Mouse (Mus musculus) midbrain, postnatal 0 days (tissue): ENCODE data around the gene Focad. TPM values are rescaled to one million over a fixed set of nuclear protein-coding genes. Genes with fewer than 3 reads are reported as not detected.

Experiments
- ATAC-seq: fragments of 200-750 bp; cut with Nextera tagmentation; 2 replicates; pipeline ENCODE4 v1.8.0; 2017; ENCODE audit warnings: moderate number of reproducible peaks, mild to moderate bottlenecking, moderate TSS enrichment, moderate library complexity; ENCODE audit not compliant: low FRiP score
- DNase-seq: peaks from one replicate; pipeline ENCODE4 v3.0.0-alpha.2; 2015; ENCODE audit warnings: low spot score
- H3K27ac ChIP-seq: fragments of 300-500 bp; sonication (generic); 2 replicates; pipeline ENCODE4 v1.5.1; 2014; ENCODE audit warnings: low read depth, mild to moderate bottlenecking, low read length, mixed read lengths
- H3K27me3 ChIP-seq: fragments of 300-500 bp; sonication (generic); 2 replicates; pipeline ENCODE4 v1.6.1; 2014; ENCODE audit warnings: low read length, control low read depth, mixed read lengths; ENCODE audit not compliant: insufficient read depth
- H3K36me3 ChIP-seq: fragments of 300-500 bp; sonication (generic); 2 replicates; pipeline ENCODE4 v1.6.1; 2014; ENCODE audit warnings: low read length, control low read depth, mixed read lengths; ENCODE audit not compliant: insufficient read depth
- H3K4me1 ChIP-seq: fragments of 300-500 bp; sonication (generic); 2 replicates; pipeline ENCODE4 v1.6.1; 2014; ENCODE audit warnings: mild to moderate bottlenecking, control low read depth, antibody characterized with exemption, low read length, mixed read lengths; ENCODE audit not compliant: insufficient read depth
- H3K4me2 ChIP-seq: fragments of 300-500 bp; sonication (generic); 2 replicates; pipeline ENCODE4 v1.6.1; 2014; ENCODE audit warnings: low read depth, mild to moderate bottlenecking, low read length, mixed read lengths; ENCODE audit not compliant: poor library complexity, severe bottlenecking
- H3K4me3 ChIP-seq: fragments of 300-500 bp; sonication (generic); 2 replicates; pipeline ENCODE4 v1.5.1; 2014; ENCODE audit warnings: low read depth, mild to moderate bottlenecking, low read length, moderate library complexity
- H3K9ac ChIP-seq: fragments of 300-500 bp; sonication (generic); replicated peaks from 2 replicates; pipeline ENCODE4 v1.6.1; 2014; ENCODE audit warnings: mild to moderate bottlenecking, low read length, moderate library complexity, mixed read lengths; ENCODE audit not compliant: poor library complexity, severe bottlenecking
- H3K9me3 ChIP-seq: fragments of 300-500 bp; sonication (generic); 2 replicates; pipeline ENCODE4 v1.6.1; 2016; ENCODE audit warnings: low read length, control low read depth
- CTCF ChIP-seq: IDR thresholded peaks from 2 replicates; pipeline ENCODE4 v1.5.1; 2016; ENCODE audit warnings: antibody characterized with exemption, mild to moderate bottlenecking
- WGBS: fragments of 180-500 bp; shearing (Covaris S2); extraction: QIAGEN DNeasy Blood & Tissue Kit; methylation state at CpG from one replicate; pipeline ENCODE4 v1.1.7; 2014; 5-methylcytosine and 5-hydroxymethylcytosine counted together
- polyA plus RNA-seq: library from polyadenylated mRNA; unstranded; fragments of >200 nt; fragmentation: Nextera tagmentation; extraction: Ambion mirVana; gene quantifications from 2 replicates; pipeline ENCODE4 v1.2.1, GENCODE M21; 2015
- total RNA-seq: library from RNA; depleted of rRNA; stranded (reverse); fragments of >200 nt; gene quantifications from 2 replicates; pipeline ENCODE4 v1.2.3, GENCODE M21; 2014

The Focad gene
- total and polyA plus RNA-seq, 2 experiments from 2014 or later, result 9.0 to 36.9 TPM

DNA sequence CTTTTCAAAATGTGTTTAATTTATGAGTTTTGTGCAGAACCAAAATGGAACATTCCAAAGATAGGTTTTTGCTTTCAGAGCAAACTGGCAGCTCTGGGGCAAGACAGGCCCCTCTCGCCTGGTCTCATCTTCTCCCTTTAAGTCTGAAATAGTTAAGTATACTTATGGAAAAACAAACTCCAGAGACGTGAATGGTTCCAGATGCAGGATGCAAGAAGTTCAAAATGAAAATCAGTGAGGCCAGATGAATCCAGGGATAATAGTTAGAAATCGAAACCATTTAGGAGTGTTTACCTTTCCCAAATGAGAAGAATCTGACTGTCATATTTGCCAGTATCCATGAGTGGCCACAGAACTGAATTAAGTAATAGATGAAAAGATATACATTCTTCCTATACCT, 342.7 kb downstream of the Focad start:
- ATAC-seq (no peak), DNase-seq (no peak)
- Histone ChIP-seq H3K4me2 (no peak overlapping the region), H3K9me3 (no peaks in the 10 kb centered on the region), H3K4me3 (no peak overlapping the region), H3K36me3 (no peaks in the 10 kb centered on the region), H3K9ac (no peak overlapping the region), H3K27me3 (no peaks in the 10 kb centered on the region), H3K4me1 (peaks cover 6% of the 10 kb centered on the region; the same call in 1 of the 2 replicates), H3K27ac (no peak overlapping the region)
- TF ChIP-seq CTCF, result no peak
- 85% methylated on average over 3 of the region's 3 CpGs for WGBS

DNA sequence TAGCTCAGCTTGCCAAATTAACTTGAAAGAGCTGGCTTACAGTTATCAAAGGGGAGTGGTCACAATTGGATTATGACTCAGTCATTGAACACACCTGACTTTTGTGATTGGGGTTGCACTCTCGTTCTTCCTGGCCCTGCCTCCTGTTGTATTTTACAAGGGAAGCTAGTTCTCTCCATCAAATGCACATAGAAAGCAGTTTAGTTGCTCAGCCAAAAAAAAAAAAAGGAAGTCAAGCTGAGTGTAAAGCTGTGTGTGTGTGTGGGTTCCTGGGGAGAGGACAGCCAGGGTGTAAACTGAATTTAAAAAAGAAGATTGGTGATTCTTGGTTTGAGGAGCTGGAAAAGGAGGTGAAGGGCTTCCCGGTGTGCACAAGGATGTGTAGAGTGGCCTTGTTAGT, 343.5 kb downstream of the Focad start:
- Histone ChIP-seq H3K4me2 (peak overlapping the region; percentile 66; the same call in 1 of the 2 replicates), H3K9ac (no peak overlapping the region), H3K27ac (no peak overlapping the region), H3K36me3 (no peaks in the 10 kb centered on the region), H3K4me3 (no peak overlapping the region), H3K9me3 (no peaks in the 10 kb centered on the region), H3K27me3 (no peaks in the 10 kb centered on the region), H3K4me1 (peaks cover 6% of the 10 kb centered on the region; the same call in 1 of the 2 replicates)
- 49% methylated on average over 2 of the region's 2 CpGs for WGBS
- no peak for ATAC-seq
- TF ChIP-seq CTCF, result no peak
- DNase-seq, result no peak

- Histone ChIP-seq H3K4me2 (peak within 1 kb of the TSS; percentile 66), H3K27me3 (no peaks in the 10 kb centered on the region), H3K4me3 (peak within 1 kb of the TSS; percentile 40), H3K9ac (peak within 1 kb of the TSS; percentile 50; the same call in 1 of the 2 replicates), H3K27ac (no peak within 1 kb of the TSS), H3K4me1 (peaks cover 6% of the 10 kb centered on the region; the same call in 1 of the 2 replicates), H3K36me3 (no peaks in the 10 kb centered on the region), H3K9me3 (no peaks in the 10 kb centered on the region)
- no peak for TF ChIP-seq CTCF
- ATAC-seq (peak; percentile 74; the same call in 1 of the 2 replicates), DNase-seq (peak; percentile 49)
- 3% methylated on average over 14 of the region's 14 CpGs for WGBS
These were observed 344.0 kb downstream of the Focad start, which contains the start of gene Hacd4 for GRCm38 (mm10) chr4:88438326-88438989. Gene Hacd4, minus strand, starts transcription at chr4:88438928.

DNA sequence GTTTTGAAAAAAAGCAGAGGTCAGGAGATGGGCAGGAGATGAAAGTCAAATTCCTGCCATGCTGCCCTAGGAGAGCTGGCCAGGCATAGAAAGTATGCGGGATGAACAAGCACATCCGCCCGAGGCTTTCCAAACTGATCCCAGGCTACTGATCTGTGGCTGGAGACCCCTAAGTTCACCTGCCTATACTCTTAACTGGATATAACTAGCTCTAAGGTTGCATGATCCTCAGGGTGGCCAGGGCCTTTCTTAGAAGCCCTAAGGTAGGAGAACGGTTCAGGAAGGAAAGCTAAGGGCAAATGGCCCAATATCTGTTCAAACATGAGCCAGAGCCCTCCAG, 344.5 kb downstream of the Focad start:
- peak overlapping the region; percentile 40 for H3K4me3 ChIP-seq
- H3K36me3 ChIP-seq, result no peaks in the 10 kb centered on the region
- TF ChIP-seq CTCF, result no peak
- H3K9ac ChIP-seq, result peak overlapping the region; percentile 50; the same call in 1 of the 2 replicates
- ATAC-seq (no peak), DNase-seq (no peak)
- no peaks in the 10 kb centered on the region for H3K27me3 ChIP-seq
- H3K27ac ChIP-seq, result no peak overlapping the region
- H3K4me2 ChIP-seq, result peak overlapping the region; percentile 66
- H3K9me3 ChIP-seq, result no peaks in the 10 kb centered on the region
- 27% methylated on average over 4 of the region's 4 CpGs for WGBS
- peaks cover 6% of the 10 kb centered on the region; the same call in 1 of the 2 replicates for H3K4me1 ChIP-seq

DNA sequence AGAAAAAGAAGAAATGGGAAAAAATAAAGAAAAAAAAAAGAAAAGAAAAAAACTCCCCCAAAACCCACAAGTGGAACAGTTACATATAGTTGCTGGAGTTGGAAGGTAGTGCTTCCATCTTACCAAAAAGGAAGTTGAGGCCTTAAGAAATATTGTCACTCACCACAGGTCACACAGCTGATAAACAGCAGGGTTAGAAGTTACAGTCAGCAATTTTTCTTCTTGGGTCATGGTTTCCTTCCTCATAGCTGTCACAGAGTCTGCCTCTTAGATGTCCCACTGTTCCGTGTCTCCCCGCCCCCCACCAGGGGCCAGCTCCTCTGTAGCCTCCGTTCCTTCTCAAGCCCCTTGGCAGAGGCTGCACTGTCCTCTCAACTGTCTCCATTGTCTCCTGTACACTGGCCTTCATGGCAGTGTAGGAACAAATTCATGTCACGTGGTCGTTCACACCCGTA, 345.3 kb downstream of the Focad start:
- 78% methylated on average over 6 of the region's 6 CpGs for WGBS
- Histone ChIP-seq H3K9ac (no peak overlapping the region), H3K36me3 (no peaks in the 10 kb centered on the region), H3K9me3 (no peaks in the 10 kb centered on the region), H3K4me2 (no peak overlapping the region), H3K27ac (no peak overlapping the region), H3K4me3 (no peak overlapping the region), H3K27me3 (no peaks in the 10 kb centered on the region), H3K4me1 (peaks cover 6% of the 10 kb centered on the region; the same call in 1 of the 2 replicates)
- no peak for TF ChIP-seq CTCF
- ATAC-seq, result no peak; the same call in 1 of the 2 replicates
- DNase-seq, result no peak

DNA sequence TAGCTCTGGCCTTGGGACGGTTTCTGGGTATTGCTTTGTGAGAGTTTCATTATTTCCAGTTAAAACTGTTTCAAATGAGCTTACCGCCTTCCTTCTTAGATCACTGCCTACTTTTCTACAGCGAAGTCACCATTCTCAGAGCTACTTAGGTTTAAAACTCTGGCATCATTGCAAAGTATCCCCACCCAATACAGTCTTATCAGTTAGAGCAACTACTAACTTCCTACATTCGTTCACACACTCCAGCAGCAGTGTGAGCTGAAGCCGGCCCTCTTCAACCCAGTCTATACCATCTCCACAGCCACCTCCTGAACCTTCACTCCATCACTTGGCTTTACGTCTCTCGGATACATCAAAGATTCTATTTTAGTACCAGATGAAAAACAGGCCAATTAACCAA, 346.4 kb downstream of the Focad start:
- no peak for ATAC-seq
- TF ChIP-seq CTCF, result no peak
- Histone ChIP-seq H3K27me3 (no peaks in the 10 kb centered on the region), H3K9ac (no peak overlapping the region), H3K27ac (no peak overlapping the region), H3K4me1 (peaks cover 6% of the 10 kb centered on the region; the same call in 1 of the 2 replicates), H3K9me3 (no peaks in the 10 kb centered on the region), H3K4me3 (no peak overlapping the region), H3K4me2 (no peak overlapping the region), H3K36me3 (no peaks in the 10 kb centered on the region)
- DNase-seq, result no peak
- 92% methylated on average over 7 of the region's 7 CpGs for WGBS
